Mouse (Mus musculus): Measurements from ENCODE around the gene Srprb.

The Srprb gene

GRCm38 (mm10) chr9:103141266-103141665 is 60.7 kb downstream of the Srprb start:
- DNase-seq: no peak

GRCm38 (mm10) chr9:103140384-103140783 is 61.6 kb downstream of the Srprb start:
- no peak for DNase-seq

GRCm38 (mm10) chr9:103139481-103139880 is 62.5 kb downstream of the Srprb start:
- no peak for DNase-seq

Measured in right cerebral cortex, adult 18-20 months (tissue).